ENCODE assay signal across 9 mouse cellular contexts in the genomic region with DNA sequence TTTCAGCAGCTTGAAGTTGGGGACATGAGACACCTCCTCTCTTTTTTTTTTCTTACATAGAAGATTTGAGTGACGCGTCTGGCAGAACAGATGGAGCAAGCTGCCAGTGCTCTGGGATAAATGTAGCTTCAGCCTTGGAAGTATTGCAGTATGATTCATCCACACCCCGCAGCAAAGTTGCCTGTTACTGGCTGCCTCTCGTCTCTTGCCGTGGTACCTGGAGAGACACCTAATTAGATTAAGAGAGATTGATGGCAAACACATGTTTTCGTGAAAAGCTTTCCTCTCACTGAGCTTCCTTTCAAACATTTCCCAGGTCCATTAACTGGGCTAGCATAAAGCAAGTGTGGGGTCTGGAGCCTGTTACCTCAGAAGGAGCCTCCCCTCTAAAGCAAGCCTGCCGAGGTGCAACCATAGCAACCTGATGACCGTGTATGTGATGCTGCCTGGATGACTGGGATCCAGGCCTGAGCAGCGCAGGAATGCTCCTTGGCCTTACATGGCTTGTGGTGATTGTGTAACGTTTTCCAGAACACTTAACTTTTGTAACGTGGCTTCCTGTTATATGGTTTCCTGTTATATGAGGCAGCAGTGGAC.
DNase-seq lines count a peak whose midpoint lies in the region; ATAC-seq lines count a peak whose summit lies in the region.
"Had no signal": no experiment of that assay in that cellular context is flagged by ENCODE, and none has a peak within 500 bp of the region (broad histone marks: within the 10 kb centered on the region; RNA-seq: fewer than 3 reads in every experiment).

No protein-coding gene starts in this region.

- no peaks in the 10 kb centered on the region for H3K9me3 ChIP-seq in intestine, embryonic 15.5 days
- H3K9me3 ChIP-seq in intestine, embryonic 16.5 days (ENCODE audit: control insufficient read depth, low read length), result no peaks in the 10 kb centered on the region
- H3K9me3 ChIP-seq in embryonic facial prominence, embryonic 10.5 days, result no peaks in the 10 kb centered on the region
- H3K9me3 ChIP-seq: heart, embryonic 13.5 days had no signal

- peak; percentile 68 for DNase-seq in embryonic facial prominence, embryonic 10.5 days (ENCODE audit: low spot score)
- DNase-seq in gastrocnemius, postnatal 10 days, result peak; percentile 6
- DNase-seq in layer of hippocampus, adult 8-10 months (ENCODE audit: low spot score in 2 of 2), result peak; percentile 72 to 83
- peak; percentile 68 for DNase-seq in mesoderm, embryonic 11.5 days (ENCODE audit: low read depth, low spot score)
- DNase-seq in Muller cell, postnatal 12 days (ENCODE audit: inconsistent ontology term), result no peak
- no peak for DNase-seq in retina, postnatal 1 day

- no peak overlapping the region for H3K4me2 ChIP-seq in intestine, embryonic 15.5 days (replicated peaks)
- H3K4me2 ChIP-seq in intestine, embryonic 16.5 days (ENCODE audit: low read depth, low read length), result no peak overlapping the region
- H3K4me2 ChIP-seq: heart, embryonic 13.5 days had no signal

- no peak overlapping the region for H3K9ac ChIP-seq in intestine, embryonic 15.5 days
- no peak overlapping the region for H3K9ac ChIP-seq in intestine, embryonic 16.5 days (ENCODE audit: low read depth, low read length)
- H3K9ac ChIP-seq: heart, embryonic 13.5 days had no signal

- no peaks in the 10 kb centered on the region for H3K4me1 ChIP-seq in intestine, embryonic 15.5 days (replicated peaks)
- H3K4me1 ChIP-seq in intestine, embryonic 16.5 days (ENCODE audit: control insufficient read depth, insufficient read depth, low read length), result no peaks in the 10 kb centered on the region
- H3K4me1 ChIP-seq in embryonic facial prominence, embryonic 10.5 days, result peaks cover 24% of the 10 kb centered on the region

- H3K36me3 ChIP-seq in intestine, embryonic 15.5 days, result 0 out of 2 replicates have a peak, but pooled peaks cover 2% of the 10 kb centered on the region
- no peaks in the 10 kb centered on the region for H3K36me3 ChIP-seq in intestine, embryonic 16.5 days (ENCODE audit: control insufficient read depth, insufficient read depth, low read length)
- H3K36me3 ChIP-seq in embryonic facial prominence, embryonic 10.5 days (replicated peaks), result peaks cover 44% of the 10 kb centered on the region

- WGBS in intestine, embryonic 15.5 days, result 46% methylated on average over 11 of the region's 11 CpGs
- WGBS in intestine, embryonic 16.5 days, result 55% methylated on average over 11 of the region's 11 CpGs
- WGBS in embryonic facial prominence, embryonic 10.5 days, result 47% methylated on average over 11 of the region's 11 CpGs

- no peak overlapping the region for H3K27ac ChIP-seq in intestine, embryonic 15.5 days
- H3K27ac ChIP-seq in intestine, embryonic 16.5 days (ENCODE audit: low read length), result no peak overlapping the region
- no peak overlapping the region for H3K27ac ChIP-seq in embryonic facial prominence, embryonic 10.5 days (replicated peaks)
- H3K27ac ChIP-seq: heart, embryonic 13.5 days had no signal

- ATAC-seq in intestine, embryonic 15.5 days, result 0 out of 2 replicates have a peak, but pooled peaks have one; percentile 36
- ATAC-seq in intestine, embryonic 16.5 days, result no peak

- H3K27me3 ChIP-seq in intestine, embryonic 15.5 days (replicated peaks), result no peaks in the 10 kb centered on the region
- H3K27me3 ChIP-seq in intestine, embryonic 16.5 days (replicated peaks; ENCODE audit: control insufficient read depth, insufficient read depth, low read length), result no peaks in the 10 kb centered on the region
- no peaks in the 10 kb centered on the region for H3K27me3 ChIP-seq in embryonic facial prominence, embryonic 10.5 days (replicated peaks; ENCODE audit: low read depth, poor library complexity, severe bottlenecking)
- H3K27me3 ChIP-seq: heart, embryonic 13.5 days had no signal

- H3K4me3 ChIP-seq in intestine, embryonic 15.5 days (replicated peaks), result no peak overlapping the region
- H3K4me3 ChIP-seq in intestine, embryonic 16.5 days (ENCODE audit: low read length), result no peak overlapping the region
- H3K4me3 ChIP-seq in embryonic facial prominence, embryonic 10.5 days, result no peak overlapping the region
- H3K4me3 ChIP-seq: heart, embryonic 13.5 days had no signal

Comparison
In these comparisons a context has a peak if more than half of its experiments do, and no peak if none do; other contexts are left out.
1. DNase-seq: peak in embryonic facial prominence, embryonic 10.5 days (single experiment), gastrocnemius, postnatal 10 days (single experiment), layer of hippocampus, adult 8-10 months (2 of 2) and mesoderm, embryonic 11.5 days (single experiment); none in Muller cell, postnatal 12 days (single experiment) and retina, postnatal 1 day (single experiment).